Mouse (Mus musculus) heart, embryonic 14.5 days (tissue): ENCODE results near the gene Efnb1. TPM values are rescaled to one million over a fixed set of nuclear protein-coding genes. Genes with fewer than 3 reads are reported as not detected.

Source experiments
- ATAC-seq: fragments of 200-750 bp; cut with Nextera tagmentation; 2 replicates; pipeline ENCODE4 v1.8.0; 2017; ENCODE audit warnings: low read depth, moderate TSS enrichment; ENCODE audit not compliant: insufficient number of reproducible peaks, insufficient read depth, low FRiP score
- H3K27ac ChIP-seq, 2 experiments: fragments of 200-500 bp in 1 of 2; fragments of 300-500 bp in 1 of 2; sonication (generic) in 1 of 2; replicated peaks in 1 of 2; 2 replicates each; pipeline ENCODE4 v1.5.1; 2012 to 2014; ENCODE audit warnings: low read depth in 2 of 2, low read length in 2 of 2, control low read depth in 1 of 2, mild to moderate bottlenecking in 1 of 2, mixed read lengths in 1 of 2; ENCODE audit not compliant: control insufficient read depth in 1 of 2, insufficient read depth in 1 of 2
- H3K27me3 ChIP-seq: fragments of 300-500 bp; sonication (generic); 2 replicates; pipeline ENCODE4 v1.6.1; 2014; ENCODE audit warnings: mild to moderate bottlenecking, low read length, control low read depth; ENCODE audit not compliant: control insufficient read depth, insufficient read depth
- H3K36me3 ChIP-seq: fragments of 300-500 bp; sonication (generic); 2 replicates; pipeline ENCODE4 v1.6.1; 2014; ENCODE audit warnings: mild to moderate bottlenecking, control low read depth, low read length, mixed read lengths; ENCODE audit not compliant: control insufficient read depth, insufficient read depth
- H3K4me1 ChIP-seq, 2 experiments: fragments of 200-500 bp in 1 of 2; fragments of 300-500 bp in 1 of 2; sonication (generic) in 1 of 2; 2 replicates each; pipeline ENCODE4 v1.6.1; 2012 to 2014; ENCODE audit warnings: low read length in 2 of 2, control low read depth in 1 of 2, mixed read lengths in 1 of 2; ENCODE audit not compliant: control insufficient read depth in 2 of 2, insufficient read depth in 2 of 2
- H3K4me2 ChIP-seq: fragments of 300-500 bp; sonication (generic); 2 replicates; pipeline ENCODE4 v1.6.1; 2014; ENCODE audit warnings: mild to moderate bottlenecking, low read length
- H3K4me3 ChIP-seq, 2 experiments: fragments of 200-500 bp in 1 of 2; fragments of 300-500 bp in 1 of 2; sonication (generic) in 1 of 2; 2 replicates each; pipeline ENCODE4 v1.5.1; 2012 to 2014; ENCODE audit warnings: low read length in 2 of 2, mild to moderate bottlenecking in 2 of 2, control low read depth in 1 of 2, low read depth in 1 of 2, moderate library complexity in 1 of 2; ENCODE audit not compliant: control insufficient read depth in 1 of 2, insufficient read depth in 1 of 2
- H3K9ac ChIP-seq: fragments of 300-500 bp; sonication (generic); 2 replicates; pipeline ENCODE4 v1.6.1; 2014; ENCODE audit warnings: mild to moderate bottlenecking, low read length
- H3K9me3 ChIP-seq: fragments of 300-500 bp; sonication (generic); 2 replicates; pipeline ENCODE4 v1.6.1; 2016; ENCODE audit warnings: low read length, control low read depth; ENCODE audit not compliant: control insufficient read depth
- WGBS: fragments of 180-500 bp; shearing (Covaris S2); extraction: QIAGEN DNeasy Blood & Tissue Kit; methylation state at CpG from one replicate; pipeline ENCODE4 v1.1.7; 2014; 5-methylcytosine and 5-hydroxymethylcytosine counted together
- polyA plus RNA-seq: library from polyadenylated mRNA; unstranded; fragments of >200 nt; fragmentation: Nextera tagmentation; extraction: Ambion mirVana; gene quantifications from 2 replicates; pipeline ENCODE4 v1.2.1, GENCODE M21; 2014

The Efnb1 gene
- polyA plus RNA-seq, 1 experiment from 2014 or later: 20.1 TPM

GRCm38 (mm10) chrX:99153266-99153646, 17.3 kb downstream of the Efnb1 start:
- H3K36me3 ChIP-seq: peaks cover 14% of the 10 kb centered on the region; the same call in 1 of the 2 replicates
- peaks cover 0 to 8% of the 10 kb centered on the region in 2 experiments; a peak in 1 of 4 replicates for H3K4me1 ChIP-seq
- no peak overlapping the region for H3K9ac ChIP-seq
- no peak overlapping the region for H3K27ac ChIP-seq
- no peaks in the 10 kb centered on the region for H3K9me3 ChIP-seq
- no peak overlapping the region for H3K4me2 ChIP-seq
- WGBS: 45% methylated on average over 3 of the region's 3 CpGs
- ATAC-seq: no peak
- no peaks in the 10 kb centered on the region; the same call in 1 of the 2 replicates for H3K27me3 ChIP-seq
- H3K4me3 ChIP-seq: no peak overlapping the region

DNA sequence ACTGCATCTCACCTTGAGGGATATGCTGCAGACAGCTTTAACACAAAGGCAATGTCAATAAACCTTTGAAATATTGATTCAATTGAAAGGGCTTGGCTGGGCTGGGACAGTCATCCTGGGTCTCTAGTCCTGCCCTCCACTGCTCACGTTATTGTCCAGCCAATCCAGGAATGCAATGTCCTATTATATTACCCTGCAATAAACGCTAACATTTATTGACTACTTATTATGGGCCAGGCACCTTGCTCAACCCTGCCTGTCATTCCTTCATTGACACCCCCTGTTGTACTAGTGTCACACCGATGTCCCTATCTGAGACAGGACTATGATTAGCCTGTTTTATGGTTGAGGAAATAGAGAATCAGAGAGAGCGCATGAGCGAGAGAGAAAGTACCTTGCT, 18.4 kb downstream of the Efnb1 start:
- no peaks in the 10 kb centered on the region for H3K9me3 ChIP-seq
- H3K36me3 ChIP-seq: peaks cover 10% of the 10 kb centered on the region; the same call in 1 of the 2 replicates
- ATAC-seq: no peak
- no peak overlapping the region for H3K27ac ChIP-seq
- no peak overlapping the region for H3K4me3 ChIP-seq
- WGBS: 83% methylated on average over 5 of the region's 5 CpGs
- H3K4me1 ChIP-seq: peaks cover 6 to 11% of the 10 kb centered on the region in 2 experiments; a peak in 2 of 4 replicates
- H3K27me3 ChIP-seq: no peaks in the 10 kb centered on the region; the same call in 1 of the 2 replicates
- no peak overlapping the region for H3K4me2 ChIP-seq
- no peak overlapping the region for H3K9ac ChIP-seq

DNA sequence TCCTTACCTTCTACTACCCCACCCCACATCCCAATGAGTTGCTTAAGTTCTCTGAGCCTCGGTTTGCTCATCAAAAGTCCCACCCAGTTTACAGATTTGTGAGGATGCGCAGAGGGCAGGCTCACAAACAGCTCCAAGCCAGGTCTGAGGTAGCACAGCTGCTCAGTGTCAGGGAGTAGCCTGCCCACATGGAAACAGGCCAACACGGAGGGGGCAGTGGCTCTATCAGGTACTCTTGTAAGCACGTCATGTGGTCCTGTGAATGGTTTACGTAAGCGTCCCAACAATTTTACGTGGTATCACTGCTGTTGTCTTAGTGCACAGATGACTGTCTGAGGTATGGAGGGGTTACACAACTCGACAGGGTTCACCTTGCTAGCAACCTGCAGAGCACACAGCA, 23.1 kb downstream of the Efnb1 start:
- Histone ChIP-seq H3K4me2 (no peak overlapping the region), H3K4me1 (peaks cover 8 to 9% of the 10 kb centered on the region in 2 experiments; a peak in 2 of 4 replicates), H3K36me3 (no peaks in the 10 kb centered on the region), H3K9me3 (no peaks in the 10 kb centered on the region), H3K4me3 (no peak overlapping the region), H3K27me3 (peaks cover 4% of the 10 kb centered on the region), H3K27ac (no peak overlapping the region), H3K9ac (no peak overlapping the region)
- ATAC-seq: no peak
- 42% methylated on average over 8 of the region's 8 CpGs for WGBS

DNA sequence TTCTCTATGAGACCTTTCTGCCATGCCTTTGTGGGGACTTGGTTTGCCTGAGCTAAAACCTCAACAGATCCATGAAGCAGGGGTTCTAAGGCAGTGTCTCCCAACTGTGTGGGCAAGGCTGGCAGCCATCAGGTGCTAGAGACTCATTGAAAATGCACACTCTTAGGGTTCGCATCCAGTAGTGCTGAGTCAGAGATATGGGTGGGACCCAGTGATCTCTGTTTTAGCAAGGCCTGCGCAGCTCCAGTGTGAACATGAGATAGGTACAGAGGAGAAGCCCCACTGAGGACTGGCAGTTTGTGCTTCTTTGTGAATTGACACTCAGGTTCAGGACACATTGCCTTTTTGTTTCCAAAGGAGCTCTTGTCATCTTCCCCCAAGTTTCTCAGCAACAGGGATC, 28.2 kb downstream of the Efnb1 start:
- no peak for ATAC-seq
- H3K27me3 ChIP-seq: peaks cover 4% of the 10 kb centered on the region; the same call in 1 of the 2 replicates

DNA sequence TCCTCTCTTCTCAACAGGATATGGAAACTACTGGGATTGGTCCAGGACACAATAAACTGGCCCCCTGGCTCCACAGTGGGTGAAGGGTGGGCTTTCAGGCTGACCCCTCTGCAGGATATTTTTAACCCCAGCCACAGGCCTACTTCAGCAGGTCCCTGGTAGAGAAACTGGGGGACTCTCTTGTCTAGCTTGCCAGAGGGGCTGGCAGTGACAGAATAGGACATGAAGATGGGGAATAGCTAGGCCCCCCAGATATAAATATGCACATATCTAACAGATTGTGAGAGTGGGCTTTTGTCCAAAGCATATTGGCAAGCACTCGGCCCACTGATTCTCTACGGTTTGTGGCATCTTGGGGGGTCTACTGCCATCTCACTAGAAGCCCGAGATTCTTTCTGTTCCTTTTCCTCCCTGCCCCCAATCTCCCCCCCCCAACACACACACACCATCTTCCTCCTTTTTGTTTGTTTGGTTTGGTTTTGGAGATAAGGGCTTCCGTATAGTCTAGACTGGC, 29.0 kb downstream of the Efnb1 start:
- 58% methylated on average over 4 of the region's 4 CpGs for WGBS
- no peaks in the 10 kb centered on the region for H3K36me3 ChIP-seq
- no peak overlapping the region for H3K27ac ChIP-seq
- H3K4me2 ChIP-seq: no peak overlapping the region
- no peak overlapping the region for H3K4me3 ChIP-seq
- H3K4me1 ChIP-seq: peaks cover 3 to 10% of the 10 kb centered on the region in 2 experiments; a peak in 3 of 4 replicates
- H3K27me3 ChIP-seq: peaks cover 3% of the 10 kb centered on the region; the same call in 1 of the 2 replicates
- no peak overlapping the region for H3K9ac ChIP-seq
- ATAC-seq: no peak
- no peaks in the 10 kb centered on the region for H3K9me3 ChIP-seq

More for the DNA sequence above, 28.2 kb downstream of the Efnb1 start:
- Histone ChIP-seq H3K4me1 (peaks cover 3 to 10% of the 10 kb centered on the region in 2 experiments; a peak in 3 of 4 replicates), H3K9me3 (no peaks in the 10 kb centered on the region), H3K36me3 (no peaks in the 10 kb centered on the region), H3K4me2 (no peak overlapping the region), H3K27ac (no peak overlapping the region), H3K4me3 (no peak overlapping the region), H3K9ac (no peak overlapping the region)
- 96% methylated on average over 2 of the region's 2 CpGs for WGBS

DNA sequence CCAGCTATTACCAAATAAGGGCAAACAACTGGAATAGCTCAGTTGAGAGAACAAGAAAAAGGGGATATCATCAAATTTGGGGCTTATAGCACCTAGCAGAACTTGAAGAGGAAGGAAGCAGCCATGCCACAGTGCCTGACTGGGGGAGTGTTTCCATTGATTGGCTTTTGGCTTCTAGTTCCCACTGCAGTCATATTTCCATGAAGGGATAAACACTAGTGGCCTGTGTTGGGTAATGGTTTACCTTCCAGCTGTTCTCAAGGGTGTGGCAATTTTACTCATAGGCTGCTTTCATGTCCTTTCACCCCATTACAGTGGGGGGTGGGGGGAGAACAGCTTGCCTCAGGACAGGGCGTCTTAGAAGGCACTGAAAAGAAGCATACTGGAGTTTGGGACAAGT, 31.1 kb downstream of the Efnb1 start:
- no peak for ATAC-seq
- H3K4me3 ChIP-seq: no peak overlapping the region
- peaks cover 3% of the 10 kb centered on the region for H3K27me3 ChIP-seq
- H3K27ac ChIP-seq: no peak overlapping the region
- H3K4me1 ChIP-seq: peaks cover 3 to 8% of the 10 kb centered on the region in 2 experiments; a peak in 3 of 4 replicates
- 88% methylated on average over 1 of the region's 1 CpGs for WGBS
- H3K4me2 ChIP-seq: no peak overlapping the region
- H3K36me3 ChIP-seq: no peaks in the 10 kb centered on the region
- no peak overlapping the region for H3K9ac ChIP-seq
- no peaks in the 10 kb centered on the region for H3K9me3 ChIP-seq

DNA sequence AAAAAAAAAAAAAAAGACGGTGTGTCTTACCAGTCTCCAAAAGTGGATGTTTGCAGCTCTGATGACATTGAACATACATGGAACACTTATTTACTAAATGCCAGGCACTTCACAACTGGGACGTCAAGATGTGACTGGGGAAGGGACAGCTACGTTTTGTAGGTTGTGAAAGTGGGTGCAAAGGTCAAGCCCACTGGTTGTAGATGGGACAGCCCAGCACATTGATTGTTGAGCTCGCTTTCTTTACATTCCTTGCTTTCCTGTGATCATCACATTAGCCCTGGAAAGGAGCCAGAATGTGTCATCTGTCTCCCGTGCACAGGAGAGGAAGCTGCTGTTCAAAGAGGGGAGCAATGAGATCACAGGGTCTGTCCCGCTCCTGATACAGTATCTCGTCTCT, 31.6 kb downstream of the Efnb1 start:
- Histone ChIP-seq H3K9ac (no peak overlapping the region), H3K27ac (no peak overlapping the region), H3K4me1 (peaks cover 5 to 8% of the 10 kb centered on the region in 2 experiments; a peak in 3 of 4 replicates), H3K27me3 (peaks cover 3% of the 10 kb centered on the region), H3K36me3 (no peaks in the 10 kb centered on the region), H3K4me3 (no peak overlapping the region), H3K9me3 (no peaks in the 10 kb centered on the region), H3K4me2 (no peak overlapping the region)
- ATAC-seq: no peak
- WGBS: 43% methylated on average over 7 of the region's 7 CpGs

DNA sequence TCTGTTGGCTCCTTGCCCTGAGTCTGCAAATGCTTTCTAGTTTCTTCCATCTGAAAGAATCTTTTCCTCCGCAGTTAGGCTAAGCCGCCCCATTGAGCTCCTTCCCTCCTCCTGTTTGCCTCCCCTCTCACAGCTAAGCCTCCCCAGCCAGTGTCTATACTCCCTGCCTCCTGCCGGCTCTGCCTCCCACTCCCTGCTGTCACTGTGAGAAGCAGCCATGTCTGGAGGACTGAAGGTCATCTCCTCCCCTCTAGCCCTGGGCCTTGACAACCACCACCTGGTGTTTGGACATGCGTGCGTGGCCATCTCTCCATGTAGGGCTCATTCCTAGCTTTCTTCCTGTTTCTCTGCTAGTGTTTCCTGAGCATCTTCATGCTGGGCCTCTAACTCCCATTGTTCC, 36.4 kb downstream of the Efnb1 start:
- ATAC-seq: no peak
- no peak overlapping the region for H3K27ac ChIP-seq

More for the DNA sequence above, 36.4 kb downstream of the Efnb1 start:
- no peak overlapping the region for H3K4me3 ChIP-seq
- WGBS: 60% methylated on average over 5 of the region's 5 CpGs
- H3K9me3 ChIP-seq: no peaks in the 10 kb centered on the region
- no peak overlapping the region for H3K9ac ChIP-seq
- no peaks in the 10 kb centered on the region for H3K36me3 ChIP-seq
- peaks cover 7% of the 10 kb centered on the region; the same call in 1 of the 2 replicates for H3K27me3 ChIP-seq
- no peak overlapping the region for H3K4me2 ChIP-seq
- peaks cover 0 to 7% of the 10 kb centered on the region in 2 experiments; a peak in 1 of 4 replicates for H3K4me1 ChIP-seq
